Mouse (Mus musculus): ENCODE measurements at regions not wholly inside any gene's neighbourhood (a gene's known extent, or its start where the extent isn't known, plus 50 kb on each side); places are given as distances from the start of the nearest gene placed in this dataset.
"Not testable (repeated sequence)": the region's sequence is repeated elsewhere in the genome, so short reads cannot be mapped to it uniquely, and the experiment has no call there.

DNA sequence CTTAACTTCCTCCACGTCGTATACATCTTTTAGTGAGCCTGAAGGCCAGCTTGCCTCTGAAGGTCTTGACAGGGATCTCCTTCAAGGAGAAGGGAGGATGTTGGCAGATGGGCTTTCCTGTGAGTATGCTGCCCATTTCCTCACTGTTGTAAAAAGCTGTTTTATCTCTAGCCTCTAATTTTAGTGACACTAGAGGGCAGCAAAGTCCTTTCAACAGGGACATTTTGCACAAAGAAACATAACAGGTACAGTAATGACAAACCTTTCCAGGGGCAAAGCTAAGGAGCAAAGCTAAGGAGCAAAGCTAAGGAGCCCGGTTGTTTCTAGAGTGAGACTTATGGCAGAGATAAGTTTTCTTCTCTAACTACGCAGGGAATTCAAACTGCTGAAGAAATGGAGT, 59.0 kb upstream of the Kbtbd8 start:
- H3K27me3 ChIP-seq (ENCODE audit: control insufficient read depth, insufficient read depth, low read length), result no peaks in the 10 kb centered on the region
- H3K4me3 ChIP-seq (ENCODE audit: low read depth, low read length), result no peak overlapping the region
- TF ChIP-seq CTCF (IDR thresholded peaks at IDR 0.05; ENCODE audit: low read depth) (peak; percentile 86), EP300 (optimal IDR thresholded peaks at IDR 0.05) (no peak)
- H3K9ac ChIP-seq (ENCODE audit: low read length), result no peak overlapping the region
- no peak for DNase-seq (ENCODE audit: low spot score)
- H3K36me3 ChIP-seq (ENCODE audit: control insufficient read depth, insufficient read depth, low read length), result no peaks in the 10 kb centered on the region
- no peaks in the 10 kb centered on the region for H3K9me3 ChIP-seq (ENCODE audit: control insufficient read depth, low read length)
- H3K4me1 ChIP-seq (replicated peaks; ENCODE audit: control insufficient read depth, insufficient read depth), result no peaks in the 10 kb centered on the region
- no peak for ATAC-seq (ENCODE audit: low FRiP score, low TSS enrichment)
- H3K27ac ChIP-seq (replicated peaks), result no peak overlapping the region
- no peak overlapping the region for H3K4me2 ChIP-seq (replicated peaks; ENCODE audit: low read depth)
- 31% methylated on average over 4 of the region's 4 CpGs for WGBS

DNA sequence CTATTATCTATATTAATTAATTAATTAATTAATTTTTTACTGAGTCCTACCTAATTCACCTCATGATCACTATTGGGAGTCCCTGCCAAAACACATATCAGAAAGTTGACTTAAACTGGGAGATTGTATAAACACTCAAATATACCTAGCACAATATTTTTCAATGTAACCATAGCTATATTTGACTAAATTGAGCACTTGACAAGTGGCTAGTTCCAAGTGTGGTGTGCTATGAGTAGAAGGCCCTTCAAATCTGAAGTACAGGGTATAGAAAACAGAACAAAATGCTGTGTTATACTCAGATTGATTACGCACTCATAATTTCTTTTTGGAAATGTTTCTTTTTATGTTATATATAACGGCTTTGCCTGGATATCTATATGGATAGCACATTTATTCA, 60.8 kb upstream of the Kbtbd8 start:
- WGBS, result 85% methylated on average over 2 of the region's 2 CpGs
- no peak overlapping the region for H3K4me2 ChIP-seq (replicated peaks; ENCODE audit: low read depth)
- no peaks in the 10 kb centered on the region for H3K36me3 ChIP-seq (ENCODE audit: control insufficient read depth, insufficient read depth, low read length)
- ATAC-seq (ENCODE audit: low FRiP score, low TSS enrichment) (no peak), DNase-seq (ENCODE audit: low spot score) (no peak)
- H3K9me3 ChIP-seq (ENCODE audit: control insufficient read depth, low read length), result no peaks in the 10 kb centered on the region
- no peaks in the 10 kb centered on the region for H3K4me1 ChIP-seq (replicated peaks; ENCODE audit: control insufficient read depth, insufficient read depth)
- no peak overlapping the region for H3K9ac ChIP-seq (ENCODE audit: low read length)
- TF ChIP-seq CTCF (IDR thresholded peaks at IDR 0.05; ENCODE audit: low read depth), result no peak
- TF ChIP-seq EP300 (optimal IDR thresholded peaks at IDR 0.05), result no peak
- no peak overlapping the region for H3K4me3 ChIP-seq (ENCODE audit: low read depth, low read length)
- no peak overlapping the region for H3K27ac ChIP-seq (replicated peaks)
- no peaks in the 10 kb centered on the region for H3K27me3 ChIP-seq (ENCODE audit: control insufficient read depth, insufficient read depth, low read length)

GRCm38 (mm10) chr6:95053717-95054382, 63.2 kb upstream of the Kbtbd8 start:
- Histone ChIP-seq H3K4me1 (replicated peaks; ENCODE audit: control insufficient read depth, insufficient read depth) (no peaks in the 10 kb centered on the region), H3K4me2 (replicated peaks; ENCODE audit: low read depth) (no peak overlapping the region), H3K9me3 (ENCODE audit: control insufficient read depth, low read length) (no peaks in the 10 kb centered on the region), H3K4me3 (ENCODE audit: low read depth, low read length) (no peak overlapping the region), H3K9ac (ENCODE audit: low read length) (no peak overlapping the region), H3K27ac (replicated peaks) (no peak overlapping the region), H3K36me3 (ENCODE audit: control insufficient read depth, insufficient read depth, low read length) (no peaks in the 10 kb centered on the region), H3K27me3 (ENCODE audit: control insufficient read depth, insufficient read depth, low read length) (no peaks in the 10 kb centered on the region)
- TF ChIP-seq EP300 (optimal IDR thresholded peaks at IDR 0.05) (no peak), CTCF (IDR thresholded peaks at IDR 0.05; ENCODE audit: low read depth) (no peak)
- ATAC-seq (ENCODE audit: low FRiP score, low TSS enrichment) (no peak), DNase-seq (ENCODE audit: low spot score) (no peak)
- 33% methylated on average over 9 of the region's 9 CpGs for WGBS

DNA sequence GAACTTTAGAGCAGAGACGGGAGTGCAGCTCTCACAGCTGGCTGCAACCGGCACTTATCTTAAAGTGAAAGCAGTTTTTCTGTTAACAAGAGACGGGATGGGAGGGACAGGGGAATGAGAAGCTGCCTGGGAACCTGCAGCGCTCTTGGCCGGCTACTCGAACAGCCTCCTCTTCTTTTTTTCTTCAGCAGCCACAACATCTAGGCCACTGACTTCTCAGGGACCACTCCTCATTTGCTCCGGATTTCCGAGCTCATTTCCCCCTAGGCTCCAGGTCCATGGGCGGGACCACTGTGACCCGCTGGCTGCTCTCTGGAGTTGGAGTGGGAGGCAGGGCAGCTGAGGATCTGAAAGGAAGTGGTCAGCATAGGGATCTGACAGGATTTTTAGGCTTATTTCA, 75.7 kb upstream of the Kbtbd8 start:
- 23% methylated on average over 7 of the region's 10 CpGs for WGBS
- H3K27ac ChIP-seq (replicated peaks); H3K9ac ChIP-seq (ENCODE audit: low read length); ATAC-seq (ENCODE audit: low FRiP score, low TSS enrichment); H3K4me3 ChIP-seq (ENCODE audit: low read depth, low read length); H3K4me1 ChIP-seq (replicated peaks; ENCODE audit: control insufficient read depth, insufficient read depth); H3K27me3 ChIP-seq (ENCODE audit: control insufficient read depth, insufficient read depth, low read length); H3K9me3 ChIP-seq (ENCODE audit: control insufficient read depth, low read length); DNase-seq (ENCODE audit: low spot score); H3K36me3 ChIP-seq (ENCODE audit: control insufficient read depth, insufficient read depth, low read length); H3K4me2 ChIP-seq (replicated peaks; ENCODE audit: low read depth): not testable (repeated sequence)

GRCm38 (mm10) chr6:95024239-95024638, 92.8 kb upstream of the Kbtbd8 start:
- H3K27ac ChIP-seq (replicated peaks), result no peak overlapping the region
- ATAC-seq (ENCODE audit: low FRiP score, low TSS enrichment), result no peak
- no peak for DNase-seq (ENCODE audit: low spot score)

GRCm38 (mm10) chr6:95021724-95022123, 95.3 kb upstream of the Kbtbd8 start:
- Histone ChIP-seq H3K27me3 (ENCODE audit: control insufficient read depth, insufficient read depth, low read length) (no peaks in the 10 kb centered on the region), H3K9ac (ENCODE audit: low read length) (no peak overlapping the region), H3K4me2 (replicated peaks; ENCODE audit: low read depth) (no peak overlapping the region), H3K4me3 (ENCODE audit: low read depth, low read length) (no peak overlapping the region), H3K9me3 (ENCODE audit: control insufficient read depth, low read length) (no peaks in the 10 kb centered on the region), H3K4me1 (replicated peaks; ENCODE audit: control insufficient read depth, insufficient read depth) (no peaks in the 10 kb centered on the region), H3K27ac (replicated peaks) (no peak overlapping the region), H3K36me3 (ENCODE audit: control insufficient read depth, insufficient read depth, low read length) (no peaks in the 10 kb centered on the region)
- ATAC-seq (ENCODE audit: low FRiP score, low TSS enrichment) (no peak), DNase-seq (ENCODE audit: low spot score) (no peak)
- TF ChIP-seq EP300 (optimal IDR thresholded peaks at IDR 0.05) (no peak), CTCF (IDR thresholded peaks at IDR 0.05; ENCODE audit: low read depth) (no peak)
- WGBS, result 32% methylated on average over 7 of the region's 7 CpGs

More at GRCm38 (mm10) chr6:95024239-95024638, 92.8 kb upstream of the Kbtbd8 start:
- no peak overlapping the region for H3K9ac ChIP-seq (ENCODE audit: low read length)
- no peaks in the 10 kb centered on the region for H3K27me3 ChIP-seq (ENCODE audit: control insufficient read depth, insufficient read depth, low read length)
- WGBS, result 22% methylated on average over 4 of the region's 4 CpGs
- H3K4me3 ChIP-seq (ENCODE audit: low read depth, low read length), result no peak overlapping the region
- H3K9me3 ChIP-seq (ENCODE audit: control insufficient read depth, low read length), result no peaks in the 10 kb centered on the region
- TF ChIP-seq EP300 (optimal IDR thresholded peaks at IDR 0.05), result no peak
- no peak for TF ChIP-seq CTCF (IDR thresholded peaks at IDR 0.05; ENCODE audit: low read depth)
- H3K4me2 ChIP-seq (replicated peaks; ENCODE audit: low read depth), result no peak overlapping the region
- H3K36me3 ChIP-seq (ENCODE audit: control insufficient read depth, insufficient read depth, low read length), result no peaks in the 10 kb centered on the region
- no peaks in the 10 kb centered on the region for H3K4me1 ChIP-seq (replicated peaks; ENCODE audit: control insufficient read depth, insufficient read depth)

Data from stomach, postnatal 0 days (tissue).